Mouse (Mus musculus) Patski (cell line): ENCODE data around the gene Tmem178b. TPM values are rescaled to one million over a fixed set of nuclear protein-coding genes. Genes with fewer than 3 reads are reported as not detected.

Experiments
- ATAC-seq: fragments of 100-300 bp; one replicate; pipeline ENCODE4 v1.8.0; 2021
- CTCF ChIA-PET: fragments of 350-600 bp; sonication (Branson Sonifier 250); formaldehyde crosslinking; loops from one replicate; lab custom pipeline; 2022; ENCODE audit warnings: inconsistent platforms; lab: Charles Lee
- POLR2A ChIA-PET: fragments of 350-600 bp; sonication (Branson Sonifier 250); formaldehyde crosslinking; loops from one replicate; lab custom pipeline; 2022; ENCODE audit warnings: antibody characterized with exemption, inconsistent platforms; lab: Charles Lee
- DNase-seq: peaks from one replicate; pipeline ENCODE4 v3.0.0-alpha.2; 2011; ENCODE audit warnings: low read depth, low spot score
- H3K27me3 ChIP-seq: fragments of 371-371 bp; one replicate; pipeline ENCODE4 v1.5.1; 2021
- CTCF ChIP-seq: fragments of 100-300 bp; IDR thresholded peaks from one replicate; pipeline ENCODE4 v1.5.1; 2021
- in situ Hi-C: fragments of 300-500 bp; cut with MboI; formaldehyde crosslinking; loops from 3 replicates; pipeline ENCODE4 v1.11.1; 2018; ENCODE audit warnings: low pct_unique_long_range_greater_than_20kb, mixed read lengths
- polyA plus RNA-seq: library from polyadenylated mRNA; unstranded; gene quantifications from one replicate; pipeline ENCODE4 v1.2.3, GENCODE M21; 2021

Tmem178b gene
- polyA plus RNA-seq, 1 experiment from 2014 or later: not detected

DNA sequence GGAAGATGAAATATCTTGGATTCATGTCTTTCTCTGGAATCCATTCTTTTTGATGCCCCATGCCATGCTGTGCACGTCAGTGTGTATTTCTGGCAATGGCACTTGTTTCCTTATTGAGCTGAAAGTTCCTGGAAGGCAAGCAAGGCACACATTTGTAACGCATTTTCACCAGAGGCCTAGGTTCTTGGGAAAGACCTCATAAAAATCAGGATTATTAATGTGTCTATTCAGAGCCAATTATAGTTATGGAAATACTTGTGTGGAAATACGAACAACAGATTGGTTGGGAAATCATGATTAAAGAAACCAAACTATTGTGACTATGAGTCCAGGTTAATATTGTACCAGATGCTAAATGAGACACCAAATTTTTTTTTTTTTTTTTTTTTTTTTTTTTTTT is 3.4 kb downstream of the Tmem178b start:
- DNase-seq (no peak), ATAC-seq (no peak)
- ChIA-PET POLR2A (no interaction called here), CTCF (no interaction called here)
- peaks cover 57% of the 10 kb centered on the region for H3K27me3 ChIP-seq
- in situ Hi-C loops: no loop called here
- TF ChIP-seq CTCF: no peak

DNA sequence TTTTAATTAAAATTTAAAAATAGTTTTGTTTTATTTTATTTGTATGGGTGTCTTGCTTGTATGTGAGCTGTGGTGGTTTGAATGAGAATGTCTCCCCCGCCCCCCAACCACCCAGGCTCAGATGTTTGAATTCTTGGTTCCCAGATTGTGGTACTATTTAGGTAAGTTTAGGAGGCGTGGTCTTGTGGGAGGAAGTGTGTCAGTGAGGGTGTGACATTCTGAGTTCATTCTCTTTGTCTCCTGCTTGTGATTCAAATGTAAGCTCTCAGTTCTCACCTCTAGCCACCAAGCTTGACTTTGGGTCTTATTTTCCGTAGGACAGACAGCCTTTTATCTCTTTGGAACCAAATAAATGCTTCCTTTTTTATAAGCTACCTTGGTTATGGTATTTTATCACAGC is 17.7 kb downstream of the Tmem178b start:
- in situ Hi-C loops: no loop called here
- DNase-seq: no peak
- TF ChIP-seq CTCF: no peak
- peaks cover 11% of the 10 kb centered on the region for H3K27me3 ChIP-seq
- ATAC-seq: no peak
- CTCF ChIA-PET: no interaction called here
- POLR2A ChIA-PET: no interaction called here

DNA sequence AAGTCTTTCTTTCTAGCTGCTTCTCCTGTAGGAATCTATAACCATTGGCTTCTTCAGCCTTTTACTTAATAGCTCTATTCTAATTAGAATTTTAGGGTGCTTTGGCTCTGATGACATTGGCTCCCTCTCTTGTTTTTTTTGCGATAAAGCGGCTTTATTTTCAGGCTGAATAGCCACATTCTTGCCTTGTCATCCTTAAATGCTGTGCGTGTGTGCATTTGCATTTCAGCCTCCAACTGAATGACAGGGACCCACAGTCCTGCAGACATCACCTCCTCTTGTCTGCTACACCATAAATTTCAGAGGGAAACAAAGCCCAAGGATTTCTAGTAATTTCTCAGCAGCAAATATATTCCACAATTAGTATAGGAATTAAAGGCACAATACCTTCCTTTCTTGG is 23.4 kb downstream of the Tmem178b start:
- no peak for ATAC-seq
- H3K27me3 ChIP-seq: no peaks in the 10 kb centered on the region
- in situ Hi-C loops: no loop called here
- CTCF ChIA-PET: interaction anchor here (1.1 kb wide), 1 partner anchor 13 kb away, joined by 3 read pairs; no protein-coding TSS in a partner anchor
- no peak for DNase-seq
- no peak for TF ChIP-seq CTCF
- POLR2A ChIA-PET: no interaction called here

DNA sequence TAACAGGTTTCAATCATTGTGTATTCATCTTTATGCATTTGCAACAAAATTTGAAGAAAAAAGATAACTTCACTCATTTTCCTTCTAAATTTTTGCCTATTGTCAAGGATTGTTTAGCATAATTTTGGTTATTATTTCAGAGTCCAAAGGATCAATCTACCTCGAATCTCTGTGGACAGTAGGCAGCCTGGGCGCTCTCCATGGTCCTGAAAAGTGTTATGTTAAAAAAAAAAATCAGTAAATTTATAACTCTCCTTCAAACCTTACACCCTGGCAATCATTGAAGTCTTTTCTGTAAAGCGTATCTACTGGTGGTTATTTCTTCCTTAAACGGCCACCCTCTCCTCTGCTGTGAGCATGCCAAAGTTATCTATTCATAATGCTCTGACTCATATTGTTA is 26.2 kb downstream of the Tmem178b start:
- in situ Hi-C loops: no loop called here
- ATAC-seq (no peak), DNase-seq (no peak)
- ChIA-PET CTCF (no interaction called here), POLR2A (no interaction called here)
- TF ChIP-seq CTCF: no peak
- peaks cover 9% of the 10 kb centered on the region for H3K27me3 ChIP-seq

DNA sequence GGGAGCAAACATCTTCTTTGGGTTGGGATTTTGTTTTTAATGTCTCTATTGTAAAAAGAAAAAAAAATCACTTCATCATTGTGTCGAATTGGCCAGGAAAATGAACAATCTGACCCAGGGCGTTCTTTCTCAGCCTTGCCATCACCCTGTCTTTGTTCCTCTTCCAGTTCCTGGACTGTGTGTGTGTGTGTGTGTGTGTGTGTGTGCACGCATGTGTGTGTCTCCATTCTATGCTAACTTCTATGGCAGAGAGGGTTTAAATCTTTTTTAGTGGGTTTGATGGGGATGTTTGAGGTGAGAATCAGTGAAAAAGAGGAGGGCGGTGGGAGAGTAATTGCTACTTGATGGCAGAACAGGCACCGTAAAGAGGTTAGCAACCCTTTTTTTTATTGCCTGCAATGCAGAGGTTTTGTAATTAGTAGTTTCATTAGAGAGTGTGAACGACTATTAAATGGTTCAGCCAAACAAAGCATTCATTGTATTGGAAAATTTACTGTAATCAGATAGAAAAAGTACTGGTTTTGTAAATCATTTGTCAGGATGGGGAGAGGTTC is 30.2 kb downstream of the Tmem178b start:
- H3K27me3 ChIP-seq: peaks cover 9% of the 10 kb centered on the region
- ChIA-PET POLR2A (no interaction called here), CTCF (no interaction called here)
- DNase-seq (no peak), ATAC-seq (no peak)
- TF ChIP-seq CTCF: no peak
- in situ Hi-C loops: no loop called here

DNA sequence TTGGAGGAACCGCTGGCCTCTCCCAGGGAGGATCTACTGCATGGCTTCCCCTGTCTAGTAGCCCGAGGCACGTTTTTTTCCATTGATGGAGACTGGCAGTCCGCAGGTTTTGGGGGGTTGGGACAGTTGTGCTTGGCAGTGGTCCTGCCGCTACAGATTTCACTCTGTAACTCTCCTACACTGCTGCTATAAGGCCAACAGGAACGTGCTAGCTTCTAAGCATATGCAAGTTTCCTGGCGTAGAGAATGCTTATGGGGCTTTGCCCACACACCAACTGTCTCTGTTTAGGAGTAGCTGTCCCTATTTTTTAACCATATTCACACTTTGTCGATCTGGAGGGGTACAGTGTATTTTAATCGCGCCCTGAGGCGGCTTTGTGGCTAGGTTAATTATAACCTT is 30.8 kb downstream of the Tmem178b start:
- peaks cover 9% of the 10 kb centered on the region for H3K27me3 ChIP-seq
- in situ Hi-C loops: no loop called here
- ATAC-seq (no peak), DNase-seq (no peak)
- CTCF ChIA-PET: no interaction called here
- no peak for TF ChIP-seq CTCF
- POLR2A ChIA-PET: no interaction called here

DNA sequence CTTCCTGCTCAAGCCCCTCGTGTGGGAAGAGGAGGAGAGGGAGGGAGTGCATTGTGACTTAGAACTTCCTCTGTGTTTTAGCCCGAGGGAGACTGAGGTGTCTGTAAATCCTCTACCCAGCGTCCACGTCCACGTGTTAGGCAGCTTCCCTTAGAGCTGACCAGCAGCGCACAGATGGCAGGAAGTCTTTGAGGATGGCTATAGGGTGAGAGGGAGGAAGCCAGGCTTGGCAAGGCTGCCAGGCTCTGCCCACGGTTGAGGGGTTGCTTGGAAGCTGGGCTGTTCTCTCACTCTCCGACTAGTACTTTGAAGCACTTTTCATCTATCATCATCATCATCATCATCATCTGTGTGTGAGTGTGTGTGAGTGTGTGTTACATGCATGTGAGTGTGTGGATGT is 41.9 kb downstream of the Tmem178b start:
- no peak for ATAC-seq
- POLR2A ChIA-PET: no interaction called here
- in situ Hi-C loops: no loop called here
- CTCF ChIA-PET: no interaction called here
- no peak for DNase-seq
- peaks cover 4% of the 10 kb centered on the region for H3K27me3 ChIP-seq
- TF ChIP-seq CTCF: no peak

DNA sequence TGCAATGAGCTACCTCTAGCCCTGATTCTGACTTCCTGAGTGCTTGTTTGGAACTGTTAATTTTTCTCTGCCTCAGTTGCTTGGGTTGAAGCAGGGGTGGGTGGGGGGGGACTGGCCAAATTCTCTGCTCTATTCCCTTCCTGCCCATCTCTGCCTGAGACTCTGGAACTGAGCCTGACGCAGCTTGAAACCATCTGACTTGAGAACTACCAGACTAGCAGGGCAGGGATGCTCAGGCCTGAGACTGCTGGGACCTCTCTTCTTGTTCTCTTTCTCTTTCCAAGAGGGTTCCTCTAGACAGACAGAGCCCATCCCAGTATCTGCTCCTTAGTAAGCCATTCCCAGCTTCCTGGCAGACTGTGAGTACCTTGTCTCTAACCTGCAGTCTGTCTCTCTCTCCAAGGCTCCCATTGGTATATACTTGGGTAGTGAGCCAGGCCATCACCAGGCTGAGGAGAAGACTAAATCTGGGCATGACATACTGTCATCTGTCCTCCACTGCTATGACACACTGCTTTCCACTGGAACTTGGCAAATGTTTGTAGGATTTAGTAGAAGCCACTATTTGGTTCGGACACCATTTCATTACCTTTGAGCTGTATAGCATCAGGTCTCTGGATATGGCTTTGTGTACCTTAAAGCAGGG is 42.7 kb downstream of the Tmem178b start:
- no peak for TF ChIP-seq CTCF
- ATAC-seq (no peak), DNase-seq (no peak)
- ChIA-PET CTCF (no interaction called here), POLR2A (no interaction called here)
- peaks cover 4% of the 10 kb centered on the region for H3K27me3 ChIP-seq
- in situ Hi-C loops: no loop called here

DNA sequence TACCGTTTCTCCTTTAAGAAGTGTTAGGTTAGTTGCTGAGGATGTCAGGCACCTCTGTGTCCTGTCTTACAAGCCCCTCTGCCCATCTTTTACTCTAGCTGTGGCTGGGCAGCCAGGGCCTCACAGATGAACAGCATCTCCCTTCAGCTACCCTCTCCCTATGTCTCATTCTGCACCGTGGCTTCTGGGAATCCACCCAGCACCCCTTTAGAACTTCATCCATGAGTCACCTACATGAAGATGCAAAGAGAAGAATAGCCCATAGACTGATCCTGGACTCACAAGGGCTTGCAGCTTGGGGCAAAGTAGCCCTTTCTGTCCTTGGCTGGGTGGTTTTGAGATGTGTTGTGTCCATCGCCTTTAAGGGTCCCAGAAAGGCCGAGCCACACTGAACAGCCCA is 43.4 kb downstream of the Tmem178b start:
- DNase-seq (no peak), ATAC-seq (no peak)
- no peak for TF ChIP-seq CTCF
- H3K27me3 ChIP-seq: peaks cover 4% of the 10 kb centered on the region
- CTCF ChIA-PET: no interaction called here
- in situ Hi-C loops: no loop called here
- POLR2A ChIA-PET: no interaction called here

DNA sequence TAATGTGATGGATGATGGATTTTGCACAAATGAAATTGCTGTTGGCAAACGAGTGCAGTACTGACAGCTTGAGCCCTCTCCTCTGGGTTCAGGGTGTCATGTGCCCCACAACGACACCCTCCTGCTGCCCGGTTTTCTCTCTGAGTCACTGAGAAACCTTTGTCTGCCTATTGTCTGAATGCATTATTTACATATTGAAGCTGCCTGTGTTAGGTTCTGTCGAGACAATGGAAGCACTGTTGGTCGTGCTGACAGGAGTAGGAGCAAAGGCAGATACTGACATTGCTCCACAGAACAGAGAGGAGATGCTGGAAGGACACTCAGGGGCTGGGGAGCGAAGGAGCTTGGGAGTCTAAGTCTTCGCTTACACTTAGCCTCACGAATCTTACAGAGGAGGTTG is 44.2 kb downstream of the Tmem178b start:
- DNase-seq (no peak), ATAC-seq (no peak)
- in situ Hi-C loops: no loop called here
- ChIA-PET POLR2A (interaction anchor here (0.8 kb wide), 1 partner anchor 16 kb away, joined by 3 read pairs; no protein-coding TSS in a partner anchor), CTCF (no interaction called here)
- TF ChIP-seq CTCF: no peak
- H3K27me3 ChIP-seq: peaks cover 3% of the 10 kb centered on the region

DNA sequence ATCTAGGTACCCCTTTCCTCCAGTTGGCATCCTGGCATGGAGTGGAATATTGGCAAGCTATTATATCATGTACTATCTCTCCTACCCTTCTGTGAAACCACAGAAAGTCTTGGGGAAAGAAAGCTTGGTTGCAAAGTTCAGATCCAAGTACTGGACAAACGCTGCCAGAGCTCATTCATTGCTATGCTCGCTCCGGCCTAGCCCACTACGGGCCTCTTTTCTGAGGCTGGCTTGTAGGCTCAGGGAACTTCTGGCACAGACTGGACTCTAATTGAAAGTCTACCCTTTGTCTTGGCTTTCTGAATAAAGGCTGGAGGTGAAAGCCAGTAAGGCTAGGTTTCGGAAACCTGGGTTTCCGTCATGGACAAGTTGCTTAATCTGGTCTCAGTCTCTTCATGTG is 44.7 kb downstream of the Tmem178b start:
- TF ChIP-seq CTCF: no peak
- ChIA-PET CTCF (no interaction called here), POLR2A (interaction anchor here (0.7 to 0.8 kb wide), 2 partner anchors 16 to 57 kb away, joined by 3 read pairs; no protein-coding TSS in a partner anchor)
- in situ Hi-C loops: no loop called here
- H3K27me3 ChIP-seq: no peaks in the 10 kb centered on the region
- ATAC-seq (no peak), DNase-seq (no peak)
